Mouse (Mus musculus) neural tube, embryonic 11.5 days (tissue): ENCODE results near the gene Ptpro. TPM values are rescaled to one million over a fixed set of nuclear protein-coding genes. Genes with fewer than 3 reads are reported as not detected.

Experiments used
- ATAC-seq: fragments of 200-750 bp; cut with Nextera tagmentation; 2 replicates; pipeline ENCODE4 v1.8.0; 2017; ENCODE audit warnings: moderate number of reproducible peaks, mild to moderate bottlenecking, moderate TSS enrichment, moderate library complexity; ENCODE audit not compliant: insufficient read depth, low FRiP score, low TSS enrichment
- DNase-seq: peaks from one replicate; pipeline ENCODE4 v3.0.0-alpha.2; 2015; ENCODE audit warnings: low spot score
- H3K27ac ChIP-seq: fragments of 300-500 bp; sonication (generic); 2 replicates; pipeline ENCODE4 v1.5.1; 2014; ENCODE audit warnings: low read depth, mild to moderate bottlenecking, low read length
- H3K27me3 ChIP-seq: fragments of 300-500 bp; sonication (generic); 2 replicates; pipeline ENCODE4 v1.6.1; 2014; ENCODE audit warnings: mild to moderate bottlenecking, low read length, mixed read lengths; ENCODE audit not compliant: control insufficient read depth, insufficient read depth
- H3K36me3 ChIP-seq: fragments of 300-500 bp; sonication (generic); 2 replicates; pipeline ENCODE4 v1.6.1; 2014; ENCODE audit warnings: mild to moderate bottlenecking, low read length, moderate library complexity, mixed read lengths; ENCODE audit not compliant: control insufficient read depth, insufficient read depth
- H3K4me1 ChIP-seq: fragments of 300-500 bp; sonication (generic); 2 replicates; pipeline ENCODE4 v1.6.1; 2014; ENCODE audit warnings: low read length, mixed read lengths; ENCODE audit not compliant: control insufficient read depth, insufficient read depth
- H3K4me2 ChIP-seq: fragments of 300-500 bp; sonication (generic); 2 replicates; pipeline ENCODE4 v1.6.1; 2014; ENCODE audit warnings: low read depth, mild to moderate bottlenecking, moderate library complexity
- H3K4me3 ChIP-seq: fragments of 300-500 bp; sonication (generic); 2 replicates; pipeline ENCODE4 v1.5.1; 2014; ENCODE audit warnings: low read depth, low read length
- H3K9ac ChIP-seq: fragments of 300-500 bp; sonication (generic); 2 replicates; pipeline ENCODE4 v1.6.1; 2014; ENCODE audit warnings: mild to moderate bottlenecking, low read length
- H3K9me3 ChIP-seq: fragments of 300-500 bp; sonication (generic); 2 replicates; pipeline ENCODE4 v1.6.1; 2016; ENCODE audit warnings: low read length; ENCODE audit not compliant: control insufficient read depth
- WGBS: fragments of 180-500 bp; shearing (Covaris S2); extraction: QIAGEN DNeasy Blood & Tissue Kit; methylation state at CpG from one replicate; pipeline ENCODE4 v1.1.7; 2014; 5-methylcytosine and 5-hydroxymethylcytosine counted together
- polyA plus RNA-seq: library from polyadenylated mRNA; unstranded; fragments of >200 nt; fragmentation: Nextera tagmentation; extraction: Ambion mirVana; gene quantifications from 2 replicates; pipeline ENCODE4 v1.2.1, GENCODE M21; 2014

The Ptpro gene
- 15.9 and 18.5 TPM in 2 replicates for polyA plus RNA-seq

DNA sequence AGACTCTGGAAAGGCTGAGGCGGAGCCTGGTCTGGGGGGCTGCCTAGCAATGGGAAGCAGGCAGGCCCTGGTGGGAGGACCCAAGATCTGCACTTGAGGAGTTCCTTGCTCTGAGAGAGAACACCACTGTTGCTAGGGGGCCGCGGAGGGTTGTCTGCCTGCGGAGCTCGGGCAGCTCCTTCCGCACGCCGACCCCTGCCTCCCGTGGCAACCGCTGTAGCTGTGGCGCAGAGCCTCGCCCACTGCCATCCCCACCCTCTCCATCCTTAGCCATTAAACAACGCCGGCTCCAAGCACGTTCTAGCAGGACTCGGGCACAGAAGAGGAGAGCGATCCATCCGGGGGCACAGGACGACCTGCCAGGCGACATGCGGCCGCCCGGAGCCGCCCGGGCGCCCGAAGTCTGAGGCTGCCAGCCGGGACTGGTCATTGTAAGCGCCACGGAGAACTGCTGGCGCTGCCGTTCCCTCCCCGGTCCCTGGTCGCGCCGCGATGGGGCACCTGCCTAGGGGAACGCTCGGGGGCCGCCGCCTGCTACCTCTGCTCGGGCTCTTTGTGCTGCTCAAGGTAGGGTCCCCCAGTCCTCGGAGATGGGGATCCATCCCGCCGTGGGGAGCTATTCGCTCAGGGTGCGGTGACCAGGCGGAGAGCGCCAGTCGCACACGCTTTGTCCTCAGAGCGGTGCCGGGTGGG is at the start of gene Ptpro:
Gene Ptpro (plus strand): TSS at position 126 of the 693 bp plus-strand sequence.
- Histone ChIP-seq H3K4me3 (peak within 1 kb of the TSS; percentile 44), H3K27ac (peak within 1 kb of the TSS; percentile 68), H3K9ac (peak within 1 kb of the TSS; percentile 78), H3K27me3 (no peaks in the 10 kb centered on the region), H3K4me2 (peak within 1 kb of the TSS; percentile 57), H3K4me1 (no peaks in the 10 kb centered on the region), H3K9me3 (no peaks in the 10 kb centered on the region), H3K36me3 (no peaks in the 10 kb centered on the region)
- WGBS, result under 1% methylated on average over 53 of the region's 53 CpGs
- ATAC-seq (peak; percentile 86), DNase-seq (peak; percentile 86)

DNA sequence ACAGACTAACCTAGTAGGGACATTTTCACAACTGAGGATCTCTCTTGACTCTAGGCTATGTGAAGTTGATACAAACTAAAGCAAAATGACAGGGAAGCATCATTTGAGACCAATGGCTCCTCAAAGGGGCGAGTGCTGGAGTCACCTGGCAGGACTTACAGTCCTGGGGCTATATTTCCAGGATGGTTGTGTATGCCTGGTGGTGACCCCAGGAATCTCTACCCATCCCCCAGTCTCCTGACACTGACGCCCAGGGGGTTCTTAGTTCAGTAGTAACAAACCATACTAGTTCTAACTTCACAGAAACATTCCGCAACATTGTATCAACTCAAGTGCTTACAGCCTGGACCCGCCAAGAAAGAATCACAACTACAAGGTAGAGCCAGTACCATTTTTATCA is 49.5 kb upstream of the Ptpro start:
- 86% methylated on average over 4 of the region's 4 CpGs for WGBS
- Histone ChIP-seq H3K4me1 (no peaks in the 10 kb centered on the region), H3K9ac (no peak overlapping the region), H3K27me3 (no peaks in the 10 kb centered on the region), H3K36me3 (no peaks in the 10 kb centered on the region), H3K4me2 (no peak overlapping the region), H3K4me3 (no peak overlapping the region), H3K9me3 (no peaks in the 10 kb centered on the region), H3K27ac (no peak overlapping the region)
- no peak for DNase-seq
- ATAC-seq, result no peak

DNA sequence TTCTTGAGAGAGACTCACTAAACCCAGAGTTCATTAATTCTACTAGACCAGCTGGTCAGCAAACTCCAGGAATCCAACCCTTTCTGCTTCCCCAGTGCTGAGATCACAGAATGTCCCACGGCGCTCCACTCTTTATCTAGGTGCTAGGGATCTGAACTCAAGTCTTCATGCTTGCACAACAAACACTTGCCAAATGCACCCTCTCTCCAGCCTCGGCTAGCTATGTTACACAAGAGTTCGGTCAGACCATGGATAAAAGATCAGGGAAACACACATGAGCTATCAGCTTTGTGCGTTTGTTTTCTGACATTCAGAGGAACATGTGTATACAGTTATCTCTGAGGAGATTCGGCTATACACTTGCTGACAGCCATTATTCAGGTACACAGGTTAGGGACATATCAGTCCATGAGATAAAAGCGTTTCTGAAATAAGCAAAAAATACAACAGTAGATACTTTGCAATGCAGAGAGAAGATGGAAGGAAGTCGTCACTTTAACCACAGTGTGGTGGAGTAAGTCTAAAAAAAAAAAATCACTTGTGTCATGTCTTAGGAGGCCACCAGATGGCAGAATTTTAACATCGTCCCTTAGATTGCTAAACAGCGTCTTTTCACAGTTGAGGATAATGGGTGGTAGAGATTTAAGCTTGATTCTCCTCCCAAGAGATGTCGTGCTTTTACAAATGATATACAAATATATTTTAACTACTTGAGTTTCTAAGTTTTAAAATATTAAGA is 46.3 kb upstream of the Ptpro start:
- Histone ChIP-seq H3K27me3 (no peaks in the 10 kb centered on the region), H3K4me2 (no peak overlapping the region), H3K27ac (no peak overlapping the region), H3K9ac (no peak overlapping the region), H3K4me1 (no peaks in the 10 kb centered on the region), H3K4me3 (no peak overlapping the region), H3K36me3 (no peaks in the 10 kb centered on the region), H3K9me3 (no peaks in the 10 kb centered on the region)
- ATAC-seq, result 0 out of 2 replicates have a peak, but pooled peaks have one; percentile 23
- DNase-seq, result no peak
- 67% methylated on average over 11 of the region's 11 CpGs for WGBS

DNA sequence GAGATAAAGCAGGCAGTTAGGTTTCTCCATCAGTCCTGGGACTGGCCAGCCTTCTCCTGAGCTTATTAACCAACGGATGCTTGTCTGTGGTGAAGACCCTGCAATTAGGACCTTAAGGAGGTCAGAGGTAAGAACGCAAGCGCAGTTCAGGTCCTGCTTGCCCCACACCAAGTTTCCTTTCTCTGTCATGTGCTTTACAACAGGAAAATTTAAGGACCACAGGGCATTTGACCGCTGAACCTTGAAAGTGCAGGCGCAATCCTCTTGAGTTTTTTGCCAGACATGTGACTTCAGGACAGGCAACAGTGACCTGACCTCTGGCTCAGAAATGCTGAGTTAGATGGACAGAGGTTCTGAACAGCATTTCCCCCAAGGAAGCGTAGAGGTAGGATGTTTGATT is 45.0 kb upstream of the Ptpro start:
- no peaks in the 10 kb centered on the region for H3K4me1 ChIP-seq
- ATAC-seq, result no peak
- no peak overlapping the region for H3K4me3 ChIP-seq
- H3K9ac ChIP-seq, result no peak overlapping the region
- no peaks in the 10 kb centered on the region for H3K9me3 ChIP-seq
- DNase-seq, result no peak
- H3K36me3 ChIP-seq, result no peaks in the 10 kb centered on the region
- H3K4me2 ChIP-seq, result no peak overlapping the region
- no peaks in the 10 kb centered on the region for H3K27me3 ChIP-seq
- WGBS, result 81% methylated on average over 6 of the region's 6 CpGs
- no peak overlapping the region for H3K27ac ChIP-seq

DNA sequence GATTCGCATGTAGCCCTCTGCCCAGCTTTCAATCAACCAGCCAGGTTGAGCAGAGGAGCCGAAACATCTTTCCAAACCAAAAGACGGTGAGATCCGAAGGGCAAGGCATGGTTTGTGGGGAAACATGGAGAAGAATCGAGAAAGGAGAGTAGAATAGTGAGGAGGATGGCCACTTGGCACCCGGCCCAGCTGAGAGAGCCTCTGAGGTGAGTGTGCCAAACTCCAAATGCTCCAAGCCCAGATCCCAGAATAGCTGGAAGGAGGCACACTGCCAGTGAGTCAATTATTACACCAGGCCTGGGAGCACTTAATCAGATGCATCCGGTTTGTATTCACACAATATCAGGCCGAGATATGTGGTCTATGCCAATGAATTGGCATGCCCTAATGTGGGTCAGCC is 42.1 kb upstream of the Ptpro start:
- H3K4me1 ChIP-seq, result no peaks in the 10 kb centered on the region
- no peak for DNase-seq
- H3K4me3 ChIP-seq, result no peak overlapping the region
- ATAC-seq, result no peak
- H3K27me3 ChIP-seq, result no peaks in the 10 kb centered on the region
- H3K27ac ChIP-seq, result no peak overlapping the region
- H3K4me2 ChIP-seq, result no peak overlapping the region
- WGBS, result 93% methylated on average over 8 of the region's 8 CpGs
- no peaks in the 10 kb centered on the region for H3K36me3 ChIP-seq
- H3K9me3 ChIP-seq, result no peaks in the 10 kb centered on the region
- no peak overlapping the region for H3K9ac ChIP-seq

DNA sequence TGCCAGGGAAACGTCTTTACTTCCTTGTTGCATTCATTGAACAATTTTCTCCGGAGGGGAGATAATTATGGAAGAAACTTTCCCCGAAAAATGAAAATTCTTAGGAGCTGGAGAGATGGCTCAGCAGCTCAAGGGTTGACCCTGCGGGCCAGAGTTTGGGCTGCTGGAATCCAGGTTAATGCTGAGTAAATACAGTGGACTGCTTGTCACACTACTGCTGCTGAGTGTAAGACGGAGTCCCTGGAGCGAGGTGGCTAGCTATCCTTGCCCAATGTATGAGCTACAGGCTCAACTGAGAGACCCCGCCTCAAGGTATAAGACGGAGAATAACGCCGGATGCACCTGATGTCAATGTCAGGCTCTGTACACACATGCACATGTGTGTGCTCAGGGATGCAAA is 41.1 kb upstream of the Ptpro start:
- no peak for ATAC-seq
- 93% methylated on average over 10 of the region's 10 CpGs for WGBS

DNA sequence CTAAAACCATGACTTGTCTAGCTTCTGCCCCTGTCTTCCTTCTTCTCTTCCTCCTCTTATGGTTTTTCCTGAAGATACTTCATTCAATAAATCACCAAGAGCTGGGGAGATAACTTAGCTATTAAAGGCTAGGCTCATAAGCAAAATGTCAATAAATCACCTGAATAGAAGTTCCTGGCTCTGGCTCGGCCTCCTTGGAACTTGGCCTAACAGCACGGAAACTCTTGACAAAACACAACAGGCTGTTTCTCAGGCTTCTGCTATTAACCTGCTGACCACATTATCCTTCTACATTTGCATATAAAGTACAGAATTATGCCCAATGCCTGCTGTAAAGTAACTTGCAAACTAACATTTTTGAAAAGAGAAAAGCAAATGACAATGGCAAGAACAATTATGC is 40.7 kb upstream of the Ptpro start:
- no peak for ATAC-seq
- no peak for DNase-seq
- Histone ChIP-seq H3K4me2 (no peak overlapping the region), H3K9ac (no peak overlapping the region), H3K27ac (no peak overlapping the region), H3K4me3 (no peak overlapping the region), H3K4me1 (no peaks in the 10 kb centered on the region), H3K27me3 (no peaks in the 10 kb centered on the region), H3K36me3 (no peaks in the 10 kb centered on the region), H3K9me3 (no peaks in the 10 kb centered on the region)
- 83% methylated on average over 2 of the region's 2 CpGs for WGBS

More for the DNA sequence above, 41.1 kb upstream of the Ptpro start:
- Histone ChIP-seq H3K9me3 (no peaks in the 10 kb centered on the region), H3K27me3 (no peaks in the 10 kb centered on the region), H3K4me1 (no peaks in the 10 kb centered on the region), H3K36me3 (no peaks in the 10 kb centered on the region), H3K9ac (no peak overlapping the region), H3K4me2 (no peak overlapping the region), H3K27ac (no peak overlapping the region), H3K4me3 (no peak overlapping the region)
- no peak for DNase-seq

DNA sequence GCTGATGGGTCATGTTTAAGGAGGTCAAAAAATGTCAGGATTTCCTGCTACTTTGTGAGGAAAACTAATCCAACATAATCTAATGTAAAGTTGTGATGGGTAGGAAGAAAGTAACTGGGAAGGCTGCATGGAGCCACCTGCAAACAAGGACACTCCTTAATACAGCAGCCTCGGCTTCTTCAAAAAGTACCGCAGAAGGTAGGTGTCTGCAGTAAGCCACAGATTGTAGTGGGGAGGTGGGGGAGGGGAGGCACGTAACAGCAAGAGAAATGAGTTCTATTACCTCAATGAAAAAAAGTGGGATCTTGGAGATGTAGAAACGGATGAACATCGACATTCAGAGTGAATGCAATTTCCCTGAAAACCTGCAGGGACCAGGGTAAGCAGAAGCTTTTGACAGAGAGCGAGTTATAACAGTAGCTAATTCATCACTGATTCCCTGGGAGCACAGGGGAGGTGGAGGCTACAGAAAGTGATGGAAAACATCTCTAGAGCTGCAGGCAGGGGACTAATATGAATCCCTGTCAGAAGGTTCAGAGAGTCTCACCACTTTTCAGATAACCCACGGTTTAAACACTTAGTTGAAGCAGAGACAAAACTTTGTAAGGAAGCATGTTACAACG is 34.2 kb upstream of the Ptpro start:
- no peak overlapping the region for H3K4me3 ChIP-seq
- no peaks in the 10 kb centered on the region for H3K4me1 ChIP-seq
- 80% methylated on average over 8 of the region's 8 CpGs for WGBS
- H3K4me2 ChIP-seq, result no peak overlapping the region
- no peaks in the 10 kb centered on the region for H3K36me3 ChIP-seq
- no peaks in the 10 kb centered on the region for H3K27me3 ChIP-seq
- H3K9ac ChIP-seq, result no peak overlapping the region
- no peak overlapping the region for H3K27ac ChIP-seq
- no peaks in the 10 kb centered on the region for H3K9me3 ChIP-seq
- DNase-seq (no peak), ATAC-seq (no peak)
